8 mouse cellular contexts compared by ENCODE assay signal in genomic region chr19:41850719-41851543, GRCm38 (mm10). TPM values are rescaled to one million over a fixed set of nuclear protein-coding genes. Genes with fewer than 3 reads are reported as not detected.
DNase-seq lines count a peak whose midpoint lies in the region; ATAC-seq lines count a peak whose summit lies in the region.

No protein-coding gene starts in this region.

- 17% methylated on average over 14 of the region's 14 CpGs for WGBS in kidney, embryonic 15.5 days
- WGBS in hindbrain, embryonic 15.5 days: 15% methylated on average over 14 of the region's 14 CpGs
- 12% methylated on average over 14 of the region's 14 CpGs for WGBS in neural tube, embryonic 12.5 days
- WGBS in intestine, embryonic 15.5 days: 37% methylated on average over 14 of the region's 14 CpGs

- no peak for DNase-seq in kidney, adult 11 months
- DNase-seq in embryo, embryonic 10.5 days (ENCODE audit: low spot score): peak; percentile 44
- DNase-seq in thymus, adult 18-20 months: no peak
- DNase-seq in heart, adult 11 months: no peak

- H3K27ac ChIP-seq in kidney, embryonic 15.5 days: peak overlapping the region; percentile 88
- peak overlapping the region; percentile 82 for H3K27ac ChIP-seq in hindbrain, embryonic 15.5 days (replicated peaks)
- peak overlapping the region; percentile 88 for H3K27ac ChIP-seq in neural tube, embryonic 12.5 days
- no peak overlapping the region for H3K27ac ChIP-seq in intestine, embryonic 15.5 days

- H3K4me2 ChIP-seq in kidney, embryonic 15.5 days: peak overlapping the region; percentile 28
- peak overlapping the region; percentile 37 for H3K4me2 ChIP-seq in hindbrain, embryonic 15.5 days
- H3K4me2 ChIP-seq in neural tube, embryonic 12.5 days (replicated peaks): peak overlapping the region; percentile 44
- H3K4me2 ChIP-seq in intestine, embryonic 15.5 days (replicated peaks): no peak overlapping the region

- H3K4me1 ChIP-seq in kidney, embryonic 15.5 days: peaks cover 36% of the 10 kb centered on the region
- peaks cover 29% of the 10 kb centered on the region for H3K4me1 ChIP-seq in hindbrain, embryonic 15.5 days (replicated peaks)
- peaks cover 29% of the 10 kb centered on the region for H3K4me1 ChIP-seq in neural tube, embryonic 12.5 days
- H3K4me1 ChIP-seq in intestine, embryonic 15.5 days (replicated peaks): peaks cover 7% of the 10 kb centered on the region; the same call in 1 of the 2 replicates

- H3K9me3 ChIP-seq in kidney, embryonic 15.5 days (replicated peaks): no peaks in the 10 kb centered on the region
- no peaks in the 10 kb centered on the region for H3K9me3 ChIP-seq in hindbrain, embryonic 15.5 days
- H3K9me3 ChIP-seq in neural tube, embryonic 12.5 days: no peaks in the 10 kb centered on the region
- H3K9me3 ChIP-seq in intestine, embryonic 15.5 days: no peaks in the 10 kb centered on the region

- H3K36me3 ChIP-seq in kidney, embryonic 15.5 days: no peaks in the 10 kb centered on the region
- no peaks in the 10 kb centered on the region for H3K36me3 ChIP-seq in hindbrain, embryonic 15.5 days
- no peaks in the 10 kb centered on the region for H3K36me3 ChIP-seq in neural tube, embryonic 12.5 days
- H3K36me3 ChIP-seq in intestine, embryonic 15.5 days: no peaks in the 10 kb centered on the region

- H3K4me3 ChIP-seq in kidney, embryonic 15.5 days (replicated peaks): no peak overlapping the region; the same call in 1 of the 2 replicates
- no peak overlapping the region for H3K4me3 ChIP-seq in hindbrain, embryonic 15.5 days
- no peak overlapping the region for H3K4me3 ChIP-seq in neural tube, embryonic 12.5 days
- no peak overlapping the region for H3K4me3 ChIP-seq in intestine, embryonic 15.5 days (replicated peaks)

- no peaks in the 10 kb centered on the region for H3K27me3 ChIP-seq in kidney, embryonic 15.5 days
- H3K27me3 ChIP-seq in hindbrain, embryonic 15.5 days: no peaks in the 10 kb centered on the region
- no peaks in the 10 kb centered on the region for H3K27me3 ChIP-seq in neural tube, embryonic 12.5 days (replicated peaks)
- H3K27me3 ChIP-seq in intestine, embryonic 15.5 days (replicated peaks): no peaks in the 10 kb centered on the region

- no peak for ATAC-seq in kidney, embryonic 15.5 days (replicated peaks; ENCODE audit: low FRiP score)
- ATAC-seq in hindbrain, embryonic 15.5 days (ENCODE audit: low FRiP score, low read depth): no peak
- no peak for ATAC-seq in neural tube, embryonic 12.5 days (ENCODE audit: low FRiP score, low read depth)
- no peak for ATAC-seq in intestine, embryonic 15.5 days

- H3K9ac ChIP-seq in kidney, embryonic 15.5 days: no peak overlapping the region
- H3K9ac ChIP-seq in hindbrain, embryonic 15.5 days: 0 out of 2 replicates have a peak overlapping the region, but pooled peaks have one; percentile 6
- 0 out of 2 replicates have a peak overlapping the region, but pooled peaks have one; percentile 41 for H3K9ac ChIP-seq in neural tube, embryonic 12.5 days
- no peak overlapping the region for H3K9ac ChIP-seq in intestine, embryonic 15.5 days

RNA-seq across cellular contexts. Expression of gene Frat2, which starts 3.0 kb away (rescaled TPM):
- polyA plus RNA-seq in kidney, embryonic 15.5 days (2015; fragmentation: Nextera tagmentation; extraction: Ambion mirVana): 4.8 and 5.9 TPM in 2 replicates
- polyA plus RNA-seq in hindbrain, embryonic 15.5 days (2015; fragmentation: Nextera tagmentation; extraction: Ambion mirVana): 6.7 and 8.1 TPM in 2 replicates
- 19.3 and 19.7 TPM in 2 replicates for polyA plus RNA-seq in neural tube, embryonic 12.5 days (2016; fragmentation: Nextera tagmentation; extraction: Ambion mirVana)
- 10.5 and 10.7 TPM in 2 replicates for polyA plus RNA-seq in intestine, embryonic 15.5 days (2015; fragmentation: Nextera tagmentation; extraction: Ambion mirVana)

RNA-seq across cellular contexts. Expression of gene Frat1, which starts 21.2 kb away (rescaled TPM):
- polyA plus RNA-seq in kidney, embryonic 15.5 days (2015; fragmentation: Nextera tagmentation; extraction: Ambion mirVana): 5.6 and 6.3 TPM in 2 replicates
- polyA plus RNA-seq in hindbrain, embryonic 15.5 days (2015; fragmentation: Nextera tagmentation; extraction: Ambion mirVana): 19.1 and 21.1 TPM in 2 replicates
- 15.2 and 19.1 TPM in 2 replicates for polyA plus RNA-seq in neural tube, embryonic 12.5 days (2016; fragmentation: Nextera tagmentation; extraction: Ambion mirVana)
- 12.8 and 13.5 TPM in 2 replicates for polyA plus RNA-seq in intestine, embryonic 15.5 days (2015; fragmentation: Nextera tagmentation; extraction: Ambion mirVana)

RNA-seq across cellular contexts. Expression of gene Rrp12, which starts 45.0 kb away (rescaled TPM):
- polyA plus RNA-seq in kidney, embryonic 15.5 days (2015; fragmentation: Nextera tagmentation; extraction: Ambion mirVana): 17.8 and 18.8 TPM in 2 replicates
- 17.6 and 19.4 TPM in 2 replicates for polyA plus RNA-seq in hindbrain, embryonic 15.5 days (2015; fragmentation: Nextera tagmentation; extraction: Ambion mirVana)
- polyA plus RNA-seq in neural tube, embryonic 12.5 days (2016; fragmentation: Nextera tagmentation; extraction: Ambion mirVana): 19.6 and 20.4 TPM in 2 replicates
- polyA plus RNA-seq in intestine, embryonic 15.5 days (2015; fragmentation: Nextera tagmentation; extraction: Ambion mirVana): 17.6 and 18.1 TPM in 2 replicates

RNA-seq across cellular contexts. Expression of gene Arhgap19, which starts 49.1 kb away (rescaled TPM):
- polyA plus RNA-seq in kidney, embryonic 15.5 days (2015; fragmentation: Nextera tagmentation; extraction: Ambion mirVana): 29.7 and 29.9 TPM in 2 replicates
- polyA plus RNA-seq in hindbrain, embryonic 15.5 days (2015; fragmentation: Nextera tagmentation; extraction: Ambion mirVana): 5.8 and 6.6 TPM in 2 replicates
- 21.2 and 22.0 TPM in 2 replicates for polyA plus RNA-seq in neural tube, embryonic 12.5 days (2016; fragmentation: Nextera tagmentation; extraction: Ambion mirVana)
- polyA plus RNA-seq in intestine, embryonic 15.5 days (2015; fragmentation: Nextera tagmentation; extraction: Ambion mirVana): 18.4 and 19.4 TPM in 2 replicates

Comparison
In these comparisons a context has a peak if more than half of its experiments do, and no peak if none do; other contexts are left out.
1. H3K9ac ChIP-seq: peak in hindbrain, embryonic 15.5 days (single experiment) and neural tube, embryonic 12.5 days (single experiment); none in kidney, embryonic 15.5 days (single experiment) and intestine, embryonic 15.5 days (single experiment).